Mouse (Mus musculus) testis, adult 2 months (tissue): Measurements from ENCODE around the gene Mrps26.

ENCODE experiments used
- CTCF ChIP-seq: fragments of 200-500 bp; IDR thresholded peaks from 2 replicates; pipeline ENCODE4 v1.5.1; 2012; ENCODE audit warnings: low read depth, mild to moderate bottlenecking, inconsistent platforms, low read length, moderate library complexity; ENCODE audit not compliant: control insufficient read depth, insufficient read depth, insufficient replicate concordance
- POLR2A ChIP-seq: fragments of 200-500 bp; IDR thresholded peaks from 2 replicates; pipeline ENCODE4 v1.6.1; 2012; ENCODE audit warnings: low read depth, mild to moderate bottlenecking, inconsistent platforms, low read length, moderate library complexity; ENCODE audit not compliant: control insufficient read depth

DNA sequence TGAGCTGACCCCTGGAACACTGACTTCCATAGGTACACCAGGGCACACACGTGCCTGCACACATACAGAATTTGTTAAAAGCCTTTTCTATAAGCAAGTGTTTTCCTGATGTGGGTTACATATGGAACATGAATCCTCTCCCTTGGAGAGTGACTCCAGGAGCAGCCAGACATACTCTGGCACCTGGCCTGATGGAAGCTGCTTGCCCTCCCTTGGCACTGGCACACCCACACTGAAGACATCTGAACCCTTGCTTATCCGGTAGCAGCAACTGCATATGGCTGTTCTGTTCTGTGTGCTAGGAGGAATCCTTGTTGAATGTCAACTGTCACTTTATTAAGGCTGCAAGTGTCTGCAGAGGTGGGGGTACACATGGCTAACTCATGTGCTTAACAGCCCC, 27.5 kb downstream of the Mrps26 start:
- TF ChIP-seq POLR2A (no peak), CTCF (no peak)
